Mouse (Mus musculus): Measurements from ENCODE around the gene Ttll1.

- TF ChIP-seq CTCF (IDR thresholded peaks at IDR 0.05; ENCODE audit: low read depth, low read length) (no peak), TAL1 (conservative IDR thresholded peaks at IDR 0.05; ENCODE audit: low read depth, low read length) (no peak), GATA1 (IDR thresholded peaks at IDR 0.05; ENCODE audit: borderline replicate concordance, low read length) (no peak), POLR2AphosphoS5 (IDR thresholded peaks at IDR 0.05; ENCODE audit: insufficient replicate concordance, low read depth, low read length) (no peak)
Observed at GRCm38 (mm10) chr15:83478096-83478495, 32.6 kb downstream of the Ttll1 start.
